Mouse (Mus musculus) megakaryocyte, embryonic 14.5 days (primary cell): ENCODE data around the gene Khsrp. TPM values are rescaled to one million over a fixed set of nuclear protein-coding genes. Genes with fewer than 3 reads are reported as not detected.
"Not testable (repeated sequence)": the region's sequence is repeated elsewhere in the genome, so short reads cannot be mapped to it uniquely, and the experiment has no call there.

Source experiments
- H3K27me3 ChIP-seq: replicated peaks from 2 replicates; pipeline ENCODE3; 2012; ENCODE audit warnings: inconsistent platforms
- H3K36me3 ChIP-seq: replicated peaks from 2 replicates; pipeline ENCODE3; 2012; ENCODE audit warnings: low read length, inconsistent platforms, mixed read lengths
- H3K4me1 ChIP-seq: 2 replicates; pipeline ENCODE4 v1.6.1; 2012; ENCODE audit warnings: inconsistent platforms
- H3K4me3 ChIP-seq: replicated peaks from 2 replicates; pipeline ENCODE3; 2012; ENCODE audit warnings: moderate library complexity, mild to moderate bottlenecking, inconsistent platforms
- H3K9me3 ChIP-seq: 2 replicates; pipeline ENCODE4 v1.6.1; 2012; ENCODE audit warnings: inconsistent platforms
- FLI1 ChIP-seq: IDR thresholded peaks from 2 replicates; pipeline ENCODE4 v1.6.1; 2012; ENCODE audit warnings: low read length, inconsistent platforms, mixed read lengths
- GATA1 ChIP-seq: IDR thresholded peaks from 3 replicates; pipeline ENCODE4 v1.6.1; 2012; ENCODE audit warnings: mixed read lengths, low read length, inconsistent platforms, borderline replicate concordance
- polyA plus RNA-seq: library from polyadenylated mRNA; stranded (reverse); fragments of >175 nt; gene quantifications from 2 replicates; pipeline ENCODE4 v1.2.3, GENCODE M21; 2012; ENCODE audit warnings: low replicate concordance; ENCODE audit not compliant: insufficient read depth

Khsrp gene
- polyA plus RNA-seq, 1 experiment, result 202 TPM

- peaks cover 76% of the 10 kb centered on the region for H3K27me3 ChIP-seq
- TF ChIP-seq GATA1 (0 out of 3 replicates have a peak, but pooled peaks have one; percentile 20), FLI1 (no peak)
- peaks cover under 1% of the 10 kb centered on the region for H3K36me3 ChIP-seq
- H3K9me3 ChIP-seq, result no peaks in the 10 kb centered on the region
- peak overlapping the region; percentile 91 for H3K4me3 ChIP-seq
- peaks cover 47% of the 10 kb centered on the region for H3K4me1 ChIP-seq
Measured at GRCm38 (mm10) chr17:57060231-57060801, 29.0 kb upstream of the Khsrp start.

- Histone ChIP-seq H3K36me3 (no peaks in the 10 kb centered on the region), H3K4me3 (peak within 1 kb of the TSS; percentile 91), H3K9me3 (no peaks in the 10 kb centered on the region), H3K27me3 (peaks cover 73% of the 10 kb centered on the region), H3K4me1 (peaks cover 43% of the 10 kb centered on the region)
- no peak for TF ChIP-seq GATA1
- no peak for TF ChIP-seq FLI1
Measured at GRCm38 (mm10) chr17:57059486-57059977, 28.2 kb upstream of the Khsrp start, which contains the start of gene Slc25a23. TSS of gene Slc25a23 (minus strand) at chr17:57059863.

GRCm38 (mm10) chr17:57058891-57059485, 27.7 kb upstream of the Khsrp start, which contains the start of gene Crb3:
TSS of gene Crb3 (plus strand) at chr17:57059105.
- Histone ChIP-seq H3K36me3 (no peaks in the 10 kb centered on the region), H3K9me3 (no peaks in the 10 kb centered on the region), H3K27me3 (peaks cover 68% of the 10 kb centered on the region), H3K4me1 (peaks cover 40% of the 10 kb centered on the region), H3K4me3 (peak within 1 kb of the TSS; percentile 91)
- TF ChIP-seq GATA1 (no peak), FLI1 (no peak)

GRCm38 (mm10) chr17:57056246-57056645, 24.9 kb upstream of the Khsrp start:
- Histone ChIP-seq H3K27me3 (peaks cover 55% of the 10 kb centered on the region), H3K36me3 (no peaks in the 10 kb centered on the region), H3K4me3 (no peak overlapping the region), H3K4me1 (peaks cover 25% of the 10 kb centered on the region), H3K9me3 (no peaks in the 10 kb centered on the region)
- TF ChIP-seq GATA1, result no peak
- no peak for TF ChIP-seq FLI1

- H3K9me3 ChIP-seq, H3K36me3 ChIP-seq, H3K4me3 ChIP-seq, H3K4me1 ChIP-seq: not testable (repeated sequence)
- H3K27me3 ChIP-seq, result peaks cover 17% of the 10 kb centered on the region
Measured at GRCm38 (mm10) chr17:57051679-57052078, 20.4 kb upstream of the Khsrp start.

GRCm38 (mm10) chr17:57048816-57049215, 17.5 kb upstream of the Khsrp start:
- H3K4me1 ChIP-seq, result no peaks in the 10 kb centered on the region; the same call in none of the 2 replicates
- no peaks in the 10 kb centered on the region for H3K36me3 ChIP-seq
- no peak overlapping the region for H3K4me3 ChIP-seq
- TF ChIP-seq GATA1 (no peak), FLI1 (no peak)
- no peaks in the 10 kb centered on the region for H3K9me3 ChIP-seq
- peaks cover 23% of the 10 kb centered on the region for H3K27me3 ChIP-seq

GRCm38 (mm10) chr17:57047406-57047805, 16.1 kb upstream of the Khsrp start:
- H3K9me3 ChIP-seq, result no peaks in the 10 kb centered on the region
- peaks cover 21% of the 10 kb centered on the region for H3K27me3 ChIP-seq
- H3K36me3 ChIP-seq, result no peaks in the 10 kb centered on the region
- TF ChIP-seq GATA1 (no peak), FLI1 (no peak)
- no peak overlapping the region for H3K4me3 ChIP-seq
- peaks cover 4% of the 10 kb centered on the region for H3K4me1 ChIP-seq

GRCm38 (mm10) chr17:57041554-57041953, 10.2 kb upstream of the Khsrp start, which contains the start of gene Slc25a41:
TSS of gene Slc25a41 (minus strand) at chr17:57041654.
- Histone ChIP-seq H3K36me3 (no peaks in the 10 kb centered on the region), H3K9me3 (peaks cover 3% of the 10 kb centered on the region; the same call in 1 of the 2 replicates), H3K27me3 (peaks cover 36% of the 10 kb centered on the region), H3K4me3 (no peak within 1 kb of the TSS), H3K4me1 (peaks cover 30% of the 10 kb centered on the region)
- TF ChIP-seq FLI1, result no peak
- TF ChIP-seq GATA1, result no peak

- Histone ChIP-seq H3K4me1 (peaks cover 30% of the 10 kb centered on the region), H3K36me3 (no peaks in the 10 kb centered on the region), H3K27me3 (peaks cover 22% of the 10 kb centered on the region), H3K9me3 (peaks cover 3% of the 10 kb centered on the region; the same call in 1 of the 2 replicates), H3K4me3 (no peak overlapping the region)
- no peak for TF ChIP-seq FLI1
- TF ChIP-seq GATA1, result no peak
Measured at GRCm38 (mm10) chr17:57038978-57039377, 7.7 kb upstream of the Khsrp start.

- TF ChIP-seq GATA1, result no peak
- no peak for TF ChIP-seq FLI1
- no peak overlapping the region for H3K4me3 ChIP-seq
- H3K36me3 ChIP-seq, result peaks cover 13% of the 10 kb centered on the region
- H3K9me3 ChIP-seq, result no peaks in the 10 kb centered on the region
- peaks cover 37% of the 10 kb centered on the region for H3K4me1 ChIP-seq
- H3K27me3 ChIP-seq, result no peaks in the 10 kb centered on the region
Measured at GRCm38 (mm10) chr17:57032854-57033253, 1.5 kb upstream of the Khsrp start.
